Mouse (Mus musculus): ENCODE measurements around the gene Tvp23b.
A peak's percentile ranks its signal among the peaks of the same experiment; 100 is the strongest.

Gene Tvp23b

GRCm38 (mm10) chr11:62879220-62880048, at the start of gene Tvp23b:
TSS of gene Tvp23b (plus strand) at chr11:62879455.
- peak; percentile 100 for DNase-seq

GRCm38 (mm10) chr11:62830387-62830786, 48.9 kb upstream of the Tvp23b start:
- no peak for DNase-seq

- DNase-seq: no peak
These were observed 47.3 kb upstream of the Tvp23b start for GRCm38 (mm10) chr11:62831906-62832305.

- DNase-seq: no peak
These were observed 34.7 kb upstream of the Tvp23b start for GRCm38 (mm10) chr11:62844562-62844961.

- DNase-seq: no peak
These were observed 33.5 kb upstream of the Tvp23b start for GRCm38 (mm10) chr11:62845730-62846129.

GRCm38 (mm10) chr11:62846961-62847654, 32.1 kb upstream of the Tvp23b start, which contains the start of gene Fbxw10:
TSS of gene Fbxw10 (plus strand) at chr11:62847069.
- no peak for DNase-seq

- DNase-seq: no peak
These were observed 31.5 kb upstream of the Tvp23b start for GRCm38 (mm10) chr11:62847655-62848191.

GRCm38 (mm10) chr11:62848301-62848700, 31.0 kb upstream of the Tvp23b start:
- no peak for DNase-seq

GRCm38 (mm10) chr11:62851199-62851598, 28.1 kb upstream of the Tvp23b start:
- no peak for DNase-seq

GRCm38 (mm10) chr11:62853334-62853733, 25.9 kb upstream of the Tvp23b start:
- DNase-seq: no peak

GRCm38 (mm10) chr11:62865562-62865961, 13.7 kb upstream of the Tvp23b start:
- DNase-seq: no peak

- DNase-seq: no peak
These were observed 12.6 kb upstream of the Tvp23b start for GRCm38 (mm10) chr11:62866685-62867084.

- no peak for DNase-seq
These were observed 10.1 kb upstream of the Tvp23b start for GRCm38 (mm10) chr11:62869201-62869600.

GRCm38 (mm10) chr11:62869715-62870371, 9.4 kb upstream of the Tvp23b start:
- no peak for DNase-seq

GRCm38 (mm10) chr11:62873479-62873878, 5.8 kb upstream of the Tvp23b start:
- no peak for DNase-seq

- no peak for DNase-seq
These were observed 3.6 kb upstream of the Tvp23b start for GRCm38 (mm10) chr11:62875696-62876095.

- DNase-seq: no peak
These were observed 2.8 kb upstream of the Tvp23b start for GRCm38 (mm10) chr11:62876445-62876844.

- no peak for DNase-seq
These were observed 1.9 kb upstream of the Tvp23b start for GRCm38 (mm10) chr11:62877391-62877790.

- DNase-seq: no peak
These were observed 527 bp upstream of the Tvp23b start for GRCm38 (mm10) chr11:62878728-62879127.

- no peak for DNase-seq
These were observed 4.2 kb downstream of the Tvp23b start for GRCm38 (mm10) chr11:62883407-62883806.

- no peak for DNase-seq
These were observed 6.1 kb downstream of the Tvp23b start for GRCm38 (mm10) chr11:62885323-62885722.

- no peak for DNase-seq
These were observed 11.5 kb downstream of the Tvp23b start for GRCm38 (mm10) chr11:62890796-62891195.

- DNase-seq: no peak
These were observed 12.5 kb downstream of the Tvp23b start for GRCm38 (mm10) chr11:62891763-62892162.

All from right cerebral cortex, postnatal 14 days (tissue).